Mouse (Mus musculus): Measurements from ENCODE around the gene Trappc12.
"Not testable (repeated sequence)": the region's sequence is repeated elsewhere in the genome, so short reads cannot be mapped to it uniquely, and the experiment has no call there.

The Trappc12 gene

DNA sequence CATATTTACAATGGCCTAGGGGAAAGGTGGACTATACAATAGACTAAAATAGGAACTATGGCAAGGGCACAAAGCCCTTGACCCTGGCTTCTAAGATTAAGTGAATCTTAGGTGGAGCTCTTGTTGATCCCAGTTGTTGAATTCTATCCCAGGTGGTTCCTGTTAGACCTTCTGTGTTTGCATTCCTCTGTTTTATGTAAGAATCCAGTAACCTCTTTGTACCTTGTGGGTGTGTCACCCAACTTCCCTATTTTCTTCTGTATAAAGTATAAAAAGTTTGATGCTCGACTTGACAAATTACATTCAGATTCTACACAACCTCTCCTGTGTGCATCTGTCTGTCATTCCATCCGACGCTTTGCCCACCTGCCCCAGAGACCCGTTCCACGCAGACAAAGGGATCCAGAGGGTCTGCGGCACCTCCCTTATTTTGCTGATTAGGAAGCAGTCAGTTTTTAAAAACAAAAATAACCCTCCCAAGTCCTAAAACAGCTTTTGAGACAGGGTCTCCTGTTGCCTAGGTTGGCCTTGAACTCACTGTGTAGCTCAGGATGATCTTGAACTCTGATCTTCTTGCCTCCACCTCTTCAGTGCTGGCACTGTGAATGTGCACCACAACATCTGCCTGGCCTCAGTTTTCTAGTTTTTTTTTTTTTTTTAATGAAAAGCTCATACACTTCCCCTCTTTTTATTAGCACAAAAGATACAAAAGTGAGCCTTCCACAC lies 16.6 kb downstream of the Trappc12 start:
- not testable (repeated sequence) for DNase-seq (ENCODE audit: low spot score in 2 of 2)

DNA sequence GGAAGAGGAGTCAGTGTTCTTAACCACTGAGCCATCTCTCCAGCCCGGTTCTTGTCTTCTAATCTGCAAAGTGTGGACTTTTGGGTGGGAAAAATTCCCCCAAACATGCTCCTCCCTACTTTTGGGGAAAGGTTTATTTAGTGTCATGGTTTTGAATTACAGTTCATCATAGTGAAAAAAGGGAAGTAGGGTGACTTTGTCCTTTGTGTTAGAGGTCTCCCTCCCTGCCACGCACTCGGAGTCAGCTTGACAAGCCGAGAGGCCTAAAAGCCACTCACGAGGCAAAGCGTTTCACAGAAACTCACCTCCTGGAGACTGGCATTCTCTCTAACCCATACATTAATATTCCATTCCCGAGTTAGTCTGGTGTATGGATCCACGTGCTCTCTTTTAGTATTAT lies 17.6 kb downstream of the Trappc12 start:
- DNase-seq (ENCODE audit: low spot score in 2 of 2), result no peak

DNA sequence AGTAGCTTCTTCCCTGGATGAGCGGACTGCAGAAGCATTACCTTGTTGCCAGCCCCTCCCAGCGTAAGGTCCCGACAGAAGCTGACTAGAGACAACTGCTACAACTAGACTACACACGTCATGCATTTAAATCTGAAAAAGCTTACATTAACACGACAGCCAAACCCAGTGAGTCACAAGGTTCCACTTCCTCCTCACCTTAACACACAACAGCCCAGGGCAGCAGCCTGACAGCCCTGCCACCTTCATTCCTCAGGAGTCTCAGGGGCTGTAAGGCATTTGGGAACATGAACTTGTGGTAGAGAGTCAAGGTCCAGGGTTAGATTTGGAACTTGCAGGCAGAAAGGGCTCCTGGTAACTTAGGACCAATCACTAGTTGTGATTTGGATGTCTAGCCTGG lies 23.2 kb downstream of the Trappc12 start:
- DNase-seq (ENCODE audit: low spot score in 2 of 2), result no peak

DNA sequence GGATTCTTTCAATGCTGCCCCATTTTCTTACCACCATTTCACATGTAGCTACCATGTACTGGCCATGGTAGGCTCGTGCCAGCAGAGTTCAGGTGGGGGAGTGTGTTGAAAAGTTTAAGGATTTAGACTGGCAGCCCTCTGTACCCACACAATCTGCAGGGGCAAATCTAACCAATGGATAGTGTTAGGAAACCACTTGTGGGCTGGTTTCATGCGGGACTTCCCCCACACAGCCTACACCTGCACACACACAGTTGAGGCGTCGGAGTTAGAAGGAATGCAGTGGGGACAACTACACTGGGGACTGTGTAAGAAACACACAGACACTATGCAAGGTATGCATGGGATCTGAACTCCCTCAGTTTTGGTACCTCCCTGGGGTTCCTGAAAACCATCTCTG lies 24.1 kb downstream of the Trappc12 start:
- DNase-seq (ENCODE audit: low spot score in 2 of 2), result no peak

DNA sequence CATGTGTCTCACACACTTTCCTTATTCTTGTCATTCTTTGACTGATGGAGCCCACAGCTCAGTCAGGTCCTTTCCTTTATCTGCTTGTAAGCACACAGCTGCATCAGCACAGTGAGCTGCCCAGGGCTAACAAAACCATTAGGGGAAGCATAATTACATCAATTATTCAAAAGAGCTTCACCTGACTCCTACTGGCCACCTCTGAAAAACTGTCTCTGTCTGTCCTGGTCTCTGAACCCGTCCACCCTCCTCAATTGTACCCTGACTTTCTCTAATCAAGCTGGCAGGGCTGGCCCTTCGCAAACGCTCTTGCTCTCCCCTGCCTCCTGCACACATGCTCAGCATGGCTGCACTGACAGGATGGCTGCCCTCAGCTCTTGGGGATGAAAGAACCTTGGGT lies 25.9 kb downstream of the Trappc12 start:
- no peak for DNase-seq (ENCODE audit: low spot score in 2 of 2)

DNA sequence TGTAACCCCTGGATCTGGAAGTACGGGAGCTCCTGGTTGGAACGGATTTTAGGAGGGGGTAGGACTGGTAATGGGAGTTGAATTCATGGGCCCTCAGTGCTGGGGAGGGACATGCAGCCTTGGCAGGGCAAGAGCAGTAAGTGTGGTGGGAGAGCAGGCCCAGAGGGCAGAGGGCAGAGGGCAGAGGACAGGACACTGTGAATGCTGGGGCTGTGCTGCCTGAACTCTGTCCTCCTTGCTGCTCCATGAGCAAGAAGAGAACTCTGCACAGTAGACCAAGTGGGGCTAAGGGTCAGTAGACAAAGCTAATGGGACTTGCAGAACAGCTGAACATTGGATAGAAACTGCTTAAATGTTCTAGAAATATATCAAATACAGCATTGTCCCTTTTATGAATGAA lies 32.2 kb downstream of the Trappc12 start:
- DNase-seq (ENCODE audit: low spot score in 2 of 2), result no peak

DNA sequence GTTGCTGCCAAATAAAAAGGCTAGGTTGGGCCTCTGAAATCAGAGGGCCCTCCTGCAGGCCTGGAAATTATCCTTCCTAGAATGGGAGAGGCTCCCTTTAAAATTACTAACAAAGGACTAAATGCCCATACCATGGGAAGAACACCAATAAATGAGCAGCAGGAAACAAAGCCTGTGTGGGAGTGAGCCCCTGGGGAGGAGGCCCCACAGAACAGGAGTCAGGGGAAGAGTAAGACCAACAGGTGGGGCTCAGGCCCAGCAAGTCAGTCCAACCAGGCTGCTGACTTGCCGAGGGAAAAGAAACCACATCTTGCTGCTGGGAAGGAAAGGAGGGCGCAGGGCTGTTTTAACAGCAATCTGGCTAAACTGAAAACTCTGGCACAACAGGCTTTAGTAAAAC lies 33.2 kb downstream of the Trappc12 start:
- no peak for DNase-seq (ENCODE audit: low spot score in 2 of 2)

- DNase-seq (ENCODE audit: low spot score in 2 of 2), result no peak
Measured at GRCm38 (mm10) chr12:28714822-28715632, 35.2 kb downstream of the Trappc12 start.

- DNase-seq (ENCODE audit: low spot score in 2 of 2), result peak; percentile 88 to 95
Measured at GRCm38 (mm10) chr12:28710566-28711185, 39.6 kb downstream of the Trappc12 start.

DNA sequence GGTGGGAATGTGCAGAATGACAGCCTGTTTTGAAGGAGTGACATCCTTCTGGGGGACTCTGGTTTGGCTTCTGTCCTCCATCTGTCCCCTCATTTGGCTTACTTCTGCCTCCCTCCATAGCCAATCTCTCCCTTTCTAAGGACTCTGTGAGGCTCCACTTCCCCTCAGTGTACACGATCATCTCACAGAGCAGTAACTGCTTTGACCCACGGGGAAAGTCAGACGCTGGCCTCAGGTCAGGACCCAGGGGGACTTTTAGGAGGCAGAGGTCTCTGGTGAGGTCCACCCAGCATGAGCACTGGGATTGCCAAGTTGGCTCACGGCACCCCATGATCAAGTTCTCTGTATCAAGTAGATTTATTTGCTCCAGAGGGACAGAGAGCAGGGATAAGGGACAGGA lies 42.1 kb downstream of the Trappc12 start:
- DNase-seq (ENCODE audit: low spot score in 2 of 2), result no peak

GRCm38 (mm10) chr12:28705204-28705603 lies 45.1 kb downstream of the Trappc12 start:
- no peak for DNase-seq (ENCODE audit: low spot score in 2 of 2)

- DNase-seq (ENCODE audit: low spot score in 2 of 2), result no peak
Measured at GRCm38 (mm10) chr12:28704381-28704780, 45.9 kb downstream of the Trappc12 start.

DNA sequence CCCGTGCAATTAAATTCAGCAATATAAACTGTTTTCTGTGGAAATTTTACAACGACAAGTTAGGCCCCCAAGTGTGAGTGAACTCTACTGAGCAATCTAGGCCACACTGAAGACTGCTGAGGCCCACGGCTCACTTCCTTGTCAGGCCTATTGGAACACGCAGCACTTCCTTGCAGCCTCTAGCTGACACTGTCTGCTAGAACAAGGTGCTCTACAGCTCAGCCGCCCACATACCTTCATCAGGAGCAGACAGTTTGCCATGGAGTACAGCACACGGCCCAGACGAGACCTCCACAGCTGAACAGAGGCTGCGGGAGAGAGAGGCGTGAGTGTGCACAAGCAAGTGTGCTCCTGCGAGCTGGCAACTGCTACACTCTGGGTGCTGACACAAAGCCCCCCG lies 49.0 kb downstream of the Trappc12 start:
- peak; percentile 45 to 79 for DNase-seq (ENCODE audit: low spot score in 2 of 2)

DNA sequence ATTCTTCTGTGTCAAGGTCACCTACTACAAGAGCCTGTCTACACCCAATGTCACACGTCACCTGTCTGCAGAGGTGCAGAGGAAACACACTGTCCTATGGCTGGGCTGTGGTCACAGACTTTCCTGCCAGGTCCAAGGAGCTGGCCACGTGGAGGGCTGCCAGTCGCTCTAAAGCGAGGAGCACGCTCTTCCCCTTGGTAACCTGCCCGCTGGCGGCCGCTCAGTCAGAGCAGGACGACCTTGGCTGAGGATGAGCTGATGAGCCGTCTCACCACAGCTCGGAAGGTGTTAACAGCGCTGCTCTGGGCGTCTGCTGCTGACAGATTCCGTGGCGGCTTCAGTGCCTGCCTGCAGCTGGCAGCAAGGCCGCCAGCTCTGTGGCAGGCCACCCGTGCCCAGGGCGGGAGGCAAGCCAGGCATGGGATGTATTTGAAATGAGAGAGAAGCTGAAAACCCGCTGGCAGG lies 49.7 kb downstream of the Trappc12 start:
- DNase-seq (ENCODE audit: low spot score in 2 of 2), result peak; percentile 63 to 69

- no peak for DNase-seq (ENCODE audit: low spot score in 2 of 2)
Measured at GRCm38 (mm10) chr12:28700101-28700511, 50.2 kb downstream of the Trappc12 start.

- DNase-seq (ENCODE audit: low spot score in 2 of 2), result peak; percentile 71 to 73
Measured at GRCm38 (mm10) chr12:28699656-28700055, 50.6 kb downstream of the Trappc12 start.

- no peak for DNase-seq (ENCODE audit: low spot score in 2 of 2)
Measured at GRCm38 (mm10) chr12:28699086-28699485, 51.2 kb downstream of the Trappc12 start.

GRCm38 (mm10) chr12:28697821-28698595 lies 52.3 kb downstream of the Trappc12 start:
- DNase-seq (ENCODE audit: low spot score in 2 of 2), result no peak

- DNase-seq (ENCODE audit: low spot score in 2 of 2), result no peak
Measured at GRCm38 (mm10) chr12:28694776-28695175, 55.5 kb downstream of the Trappc12 start.

DNA sequence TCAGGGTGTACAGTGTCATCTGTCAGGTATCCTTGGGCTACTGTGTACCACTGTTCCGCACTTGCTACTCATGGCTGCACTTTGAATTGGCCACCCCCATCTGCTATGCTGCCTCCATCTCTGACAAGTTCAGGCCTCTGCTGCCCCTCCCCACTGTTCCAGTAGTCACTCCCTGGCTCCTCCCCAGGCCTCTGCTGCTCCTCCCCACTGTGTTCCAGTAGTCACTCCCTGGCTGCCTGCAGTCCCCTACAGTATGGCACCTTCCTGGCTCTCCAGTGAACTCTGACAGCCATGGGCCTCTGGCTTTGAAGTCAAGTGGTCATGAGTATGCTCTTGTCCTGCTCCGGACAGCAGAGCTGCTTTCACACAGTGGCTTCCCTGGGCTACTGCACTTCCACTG lies 56.0 kb downstream of the Trappc12 start:
- DNase-seq (ENCODE audit: low spot score in 2 of 2), result no peak

DNA sequence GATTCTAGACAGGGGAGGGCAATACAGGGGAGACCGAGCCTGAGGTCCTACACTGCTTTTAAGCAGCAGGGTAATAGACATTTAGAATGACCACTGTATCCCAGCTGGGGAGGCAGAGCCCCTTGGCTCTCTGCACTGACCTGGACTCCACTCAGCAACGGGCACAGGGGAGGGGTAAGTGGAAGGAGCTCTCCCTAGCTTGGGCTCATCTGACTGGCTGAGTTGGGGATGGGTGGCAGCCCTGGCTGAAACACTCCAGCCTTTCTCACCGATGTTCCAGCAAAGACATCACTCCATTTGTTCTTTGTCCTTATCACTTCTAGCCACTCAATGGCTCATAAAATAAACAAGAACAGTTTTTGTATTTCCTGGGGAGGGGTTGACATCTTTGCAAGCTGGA lies 56.5 kb downstream of the Trappc12 start:
- no peak for DNase-seq (ENCODE audit: low spot score in 2 of 2)

GRCm38 (mm10) chr12:28690730-28691129 lies 59.5 kb downstream of the Trappc12 start:
- DNase-seq (ENCODE audit: low spot score in 2 of 2), result no peak

Measured in right cerebral cortex, postnatal 36 days (tissue).